Mouse (Mus musculus): ENCODE measurements around the gene Wrb.
A peak's percentile ranks its signal among the peaks of the same experiment; 100 is the strongest.

Gene Wrb

DNA sequence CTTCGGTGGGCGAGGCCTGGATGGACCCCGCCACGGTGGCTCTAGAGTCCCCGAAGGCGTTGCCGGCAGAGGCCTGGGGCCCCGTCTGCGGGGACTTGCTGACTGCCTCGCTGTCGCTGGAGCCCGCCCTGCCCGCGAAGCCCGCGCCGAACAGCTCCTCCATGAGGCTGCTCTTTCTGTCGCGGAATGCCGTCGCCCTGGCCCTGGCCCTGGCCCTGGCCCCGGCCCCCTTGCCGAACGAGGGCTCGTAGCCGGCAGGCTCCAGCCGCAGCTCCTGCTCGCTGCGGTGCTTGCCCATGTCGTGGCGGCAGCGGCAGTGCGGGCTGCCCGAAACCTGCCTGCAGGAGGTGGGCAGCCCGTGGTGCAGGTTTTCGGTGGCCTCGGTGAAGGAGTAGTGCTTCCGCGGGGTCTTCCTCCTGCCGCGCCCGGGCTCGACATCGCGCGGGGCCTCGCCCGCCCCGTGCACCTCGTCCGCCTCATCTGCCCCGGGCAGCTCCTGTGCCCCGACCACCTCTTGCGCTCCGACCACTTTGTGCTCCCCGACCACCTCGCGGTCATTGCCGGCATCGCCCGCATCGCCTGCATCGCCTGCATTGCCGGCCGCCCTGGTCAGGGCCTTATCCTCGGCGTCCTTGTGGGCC, 14.0 kb downstream of the Wrb start:
- peak; percentile 63 for DNase-seq

GRCm38 (mm10) chr16:96159794-96160346, 14.7 kb downstream of the Wrb start:
- DNase-seq, result no peak

DNA sequence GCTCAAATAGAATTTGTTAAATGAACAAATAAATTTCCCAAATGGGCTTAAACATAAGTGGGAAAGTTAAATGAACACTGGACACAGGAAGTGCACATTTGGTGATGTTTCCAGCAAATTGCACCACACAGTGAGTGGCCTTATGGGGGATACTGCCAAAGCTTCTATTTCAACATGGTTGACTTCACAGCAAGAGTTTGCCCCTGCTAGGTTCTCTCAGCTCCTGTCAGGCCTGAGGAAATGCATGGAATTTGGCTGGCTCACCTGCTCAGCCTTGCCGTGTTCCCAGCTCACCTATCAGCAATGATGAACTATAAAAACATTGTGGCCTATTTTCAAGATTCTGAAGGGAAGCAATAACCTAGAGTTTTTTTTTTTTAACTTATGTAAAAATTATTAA, 15.7 kb downstream of the Wrb start:
- DNase-seq, result no peak

- peak; percentile 46 for DNase-seq
Observed at GRCm38 (mm10) chr16:96161336-96161735, 16.1 kb downstream of the Wrb start.

DNA sequence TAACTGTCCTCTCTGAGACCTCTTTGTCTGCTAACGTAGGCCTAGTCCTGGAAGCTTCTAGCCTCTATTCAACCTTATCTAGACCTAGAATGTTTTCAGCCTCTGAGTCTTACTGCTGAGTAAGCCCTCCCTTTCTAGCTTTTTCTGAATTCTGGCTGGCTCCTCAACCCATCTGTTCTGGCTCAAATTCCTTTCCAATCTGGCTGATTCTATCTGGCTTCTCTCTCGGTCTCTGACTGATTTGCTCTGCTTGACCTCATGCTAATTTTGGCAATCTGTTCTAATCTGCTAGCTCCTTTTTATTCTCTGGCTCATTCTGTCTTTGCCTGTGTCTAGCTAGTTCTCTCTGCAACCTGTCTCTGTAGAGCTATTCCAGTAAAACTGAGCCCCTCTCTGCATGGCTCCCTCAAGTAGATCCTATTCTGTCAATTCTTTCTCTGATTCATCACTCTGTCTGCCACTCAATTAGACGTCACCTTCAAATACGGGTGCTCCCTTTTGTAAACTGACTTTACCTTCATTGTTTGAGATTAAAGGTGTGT, 20.6 kb downstream of the Wrb start:
- DNase-seq, result peak; percentile 59

- DNase-seq, result no peak
Observed at GRCm38 (mm10) chr16:96168837-96169236, 23.6 kb downstream of the Wrb start.

GRCm38 (mm10) chr16:96173648-96174047, 28.4 kb downstream of the Wrb start:
- no peak for DNase-seq

DNA sequence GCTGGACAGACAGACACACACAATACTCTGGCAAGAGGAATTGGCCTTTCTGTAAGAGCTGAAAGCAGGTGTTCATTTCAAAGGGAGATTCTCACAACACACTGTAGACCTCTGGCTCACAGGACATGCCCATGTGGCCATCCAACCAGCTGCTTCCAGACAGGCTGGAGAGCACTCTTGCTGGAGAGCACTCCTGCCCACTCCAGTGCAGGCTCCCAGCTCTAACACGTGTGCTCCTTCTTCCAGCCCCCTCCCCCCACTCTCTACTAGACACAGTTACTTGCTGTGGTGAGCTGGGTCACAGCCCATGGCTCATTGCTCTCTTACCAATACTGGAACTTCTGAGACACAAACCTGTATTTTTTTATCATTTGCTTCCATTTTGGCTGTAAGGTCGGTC, 30.2 kb downstream of the Wrb start:
- no peak for DNase-seq

- no peak for DNase-seq
Observed at GRCm38 (mm10) chr16:96179156-96179555, 33.9 kb downstream of the Wrb start.

DNA sequence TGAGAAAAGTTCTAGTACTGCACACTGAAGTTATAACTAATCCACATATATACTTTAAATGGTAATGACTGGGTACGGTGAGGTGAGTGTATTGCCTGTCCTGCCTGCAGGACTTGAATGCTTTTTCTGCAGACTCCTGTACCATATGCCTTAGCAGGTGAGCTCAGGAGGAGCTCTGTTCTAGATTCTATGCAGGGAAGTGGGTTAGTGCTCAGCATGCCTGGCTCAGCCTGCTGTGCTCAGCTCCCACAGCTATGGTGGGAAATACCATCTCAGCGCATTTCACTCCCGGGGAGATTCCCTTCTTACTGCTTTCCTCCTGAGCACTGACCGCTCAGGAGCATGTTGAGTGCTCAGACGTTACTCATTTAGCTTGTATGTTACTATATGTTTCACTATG, 42.4 kb downstream of the Wrb start:
- DNase-seq, result no peak

DNA sequence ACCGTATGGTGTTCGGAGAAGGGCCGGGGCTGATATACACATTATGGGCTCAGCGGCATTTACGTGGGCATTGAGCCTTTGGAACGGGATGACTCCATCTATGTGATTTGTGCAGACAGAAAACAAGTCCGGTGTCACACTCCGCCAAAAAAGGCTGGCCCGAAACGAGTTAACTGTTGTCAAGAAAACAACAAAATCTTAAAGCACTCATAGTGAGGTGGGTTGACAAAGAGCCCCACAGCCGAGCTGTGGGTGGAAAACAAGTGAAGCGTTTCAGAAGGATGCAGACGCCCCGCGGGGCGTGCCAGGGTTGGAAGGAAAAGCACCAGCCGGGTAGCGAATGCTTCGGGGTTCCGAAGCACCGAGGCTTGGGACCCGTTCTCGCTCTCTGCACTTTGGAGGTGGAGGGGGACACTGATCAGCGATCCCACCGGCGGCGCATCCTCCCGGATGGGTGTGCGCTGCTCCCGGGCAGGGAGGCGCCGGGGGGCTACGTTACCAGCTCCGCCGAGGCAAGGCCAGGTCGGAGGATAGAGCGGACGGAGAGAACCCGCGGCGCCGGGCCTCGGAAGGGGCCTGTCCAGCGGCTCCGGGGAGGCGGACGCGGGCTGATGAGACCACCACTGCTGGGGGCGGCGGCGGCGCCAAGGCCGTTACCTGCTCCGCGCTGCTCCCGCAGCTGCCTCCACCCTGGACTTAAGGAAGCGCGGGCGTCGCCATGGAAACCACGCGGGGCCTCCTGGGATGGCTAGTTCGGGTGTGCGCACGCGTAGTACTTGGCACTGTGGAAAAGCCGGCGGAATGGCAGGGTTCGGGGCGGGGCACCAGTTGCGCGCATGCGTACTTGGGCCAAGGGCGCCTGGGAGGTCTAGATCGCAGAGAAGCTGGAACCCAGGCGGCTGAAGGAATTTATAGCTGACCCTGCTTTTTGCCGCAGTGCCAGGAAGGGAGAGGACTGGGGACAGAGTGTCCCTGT, 46.6 kb downstream of the Wrb start, which contains the start of gene Lca5l:
Gene Lca5l, minus strand, starts transcription at position 741 of the 976 bp plus-strand sequence.
- DNase-seq, result peak; percentile 100

DNA sequence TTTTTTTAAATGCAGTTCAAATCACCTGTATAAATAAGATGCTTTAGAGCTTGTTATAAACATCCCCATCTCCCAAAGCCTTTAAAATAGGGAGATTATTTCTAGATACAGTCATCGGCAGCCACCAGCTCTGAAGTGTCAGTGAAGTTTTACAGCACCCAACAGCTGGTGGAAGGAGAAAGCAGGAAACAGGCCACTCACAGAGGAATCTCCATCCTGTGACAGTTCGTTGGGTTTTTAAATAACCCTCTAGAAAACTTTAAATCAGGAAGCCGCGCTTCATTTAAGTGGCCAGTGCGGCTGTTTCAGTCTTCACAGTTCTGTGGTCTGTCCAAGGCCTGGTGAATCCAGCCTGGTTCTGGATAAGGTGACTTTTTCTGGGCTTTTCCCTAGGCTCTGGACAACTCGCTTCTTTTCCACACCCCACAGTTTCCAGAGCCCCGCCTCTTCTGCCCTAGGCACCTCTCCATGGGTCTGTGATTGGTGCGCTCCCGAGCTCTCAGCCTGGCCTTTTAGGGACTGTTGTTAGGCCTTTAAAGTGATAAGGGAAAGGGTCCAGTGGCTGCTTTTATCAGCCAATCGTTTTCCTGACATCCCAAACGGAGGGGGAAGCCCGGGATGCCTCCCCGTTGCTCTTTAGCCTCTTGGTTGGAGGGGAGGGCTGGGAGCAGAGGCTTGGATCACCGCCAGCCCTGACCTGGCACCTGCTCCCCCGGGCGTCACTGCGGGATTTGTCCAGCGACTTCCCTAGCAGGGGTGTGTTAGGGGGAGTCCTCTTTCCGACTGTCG, 54.9 kb downstream of the Wrb start, which contains the start of gene Sh3bgr:
Gene Sh3bgr, plus strand, starts transcription at position 538 of the 789 bp plus-strand sequence.
- peak; percentile 64 for DNase-seq

DNA sequence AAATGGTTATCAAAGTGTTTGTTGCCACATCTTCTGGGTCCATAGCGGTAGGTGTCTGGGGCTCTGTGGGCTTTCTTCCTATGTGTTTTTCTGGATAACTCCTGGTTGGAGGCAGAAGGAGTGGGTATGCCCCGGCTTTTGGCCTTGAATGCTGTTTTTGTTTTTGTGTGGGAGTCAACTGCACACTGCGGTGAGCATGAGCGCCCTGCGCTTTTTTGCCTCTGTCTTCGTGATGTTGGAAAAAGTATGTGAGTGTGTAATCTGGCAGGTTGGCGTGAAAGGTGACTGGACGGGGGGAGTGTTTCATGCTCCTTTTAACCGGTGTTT, 55.5 kb downstream of the Wrb start:
- no peak for DNase-seq

GRCm38 (mm10) chr16:96201485-96202232, 56.5 kb downstream of the Wrb start:
- DNase-seq, result no peak

Data from cerebellum, adult 8-10 months (tissue).